Mouse (Mus musculus): ENCODE measurements around the gene Plagl1. TPM values are rescaled to one million over a fixed set of nuclear protein-coding genes. Genes with fewer than 3 reads are reported as not detected.

Gene Plagl1
- total RNA-seq, 2 experiments from 2014 or later: 17.5 to 23.7 TPM

GRCm38 (mm10) chr10:13150435-13150834 is 90.1 kb downstream of the Plagl1 start:
- DNase-seq (ENCODE audit: extremely low spot score in 1 of 2, low spot score in 2 of 2): no peak
- TF ChIP-seq CTCF (IDR thresholded peaks at IDR 0.05): no peak
- intact Hi-C loops (cut with DNase I): no loop called here

GRCm38 (mm10) chr10:13151353-13151752 is 91.0 kb downstream of the Plagl1 start:
- intact Hi-C loops (cut with DNase I): no loop called here
- DNase-seq (ENCODE audit: extremely low spot score in 1 of 2, low spot score in 2 of 2): peak in 1 of 2 experiments; percentile 12
- no peak overlapping the region for H3K4me3 ChIP-seq
- TF ChIP-seq CTCF (IDR thresholded peaks at IDR 0.05): no peak
- H3K27ac ChIP-seq: no peak overlapping the region

More at GRCm38 (mm10) chr10:13150435-13150834, 90.1 kb downstream of the Plagl1 start:
- Histone ChIP-seq H3K4me3 (no peak overlapping the region), H3K27ac (no peak overlapping the region)

GRCm38 (mm10) chr10:13152811-13153364 is 92.6 kb downstream of the Plagl1 start:
- intact Hi-C loops (cut with DNase I): no loop called here
- H3K4me3 ChIP-seq: no peak overlapping the region
- TF ChIP-seq CTCF (IDR thresholded peaks at IDR 0.05): no peak

GRCm38 (mm10) chr10:13155377-13155776 is 95.1 kb downstream of the Plagl1 start:
- intact Hi-C loops (cut with DNase I): no loop called here
- no peak for TF ChIP-seq CTCF (IDR thresholded peaks at IDR 0.05)
- H3K27ac ChIP-seq: no peak overlapping the region
- H3K4me3 ChIP-seq: no peak overlapping the region
- no peak for DNase-seq (ENCODE audit: extremely low spot score in 1 of 2, low spot score in 2 of 2)

More at GRCm38 (mm10) chr10:13152811-13153364, 92.6 kb downstream of the Plagl1 start:
- DNase-seq (ENCODE audit: extremely low spot score in 1 of 2, low spot score in 2 of 2): no peak
- H3K27ac ChIP-seq: no peak overlapping the region

- no peak for DNase-seq (ENCODE audit: extremely low spot score in 1 of 2, low spot score in 2 of 2)
- intact Hi-C loops (cut with DNase I): no loop called here
- Histone ChIP-seq H3K27ac (no peak overlapping the region), H3K4me3 (no peak overlapping the region)
- TF ChIP-seq CTCF (IDR thresholded peaks at IDR 0.05): no peak
Observed at GRCm38 (mm10) chr10:13160913-13161312, 100.6 kb downstream of the Plagl1 start.

- no peak for TF ChIP-seq CTCF (IDR thresholded peaks at IDR 0.05)
- Histone ChIP-seq H3K4me3 (no peak overlapping the region), H3K27ac (no peak overlapping the region)
- DNase-seq (ENCODE audit: extremely low spot score in 1 of 2, low spot score in 2 of 2): no peak
- intact Hi-C loops (cut with DNase I): no loop called here
Observed at GRCm38 (mm10) chr10:13162031-13162430, 101.7 kb downstream of the Plagl1 start.

GRCm38 (mm10) chr10:13168461-13168860 is 108.2 kb downstream of the Plagl1 start:
- intact Hi-C loops (cut with DNase I): no loop called here
- no peak for TF ChIP-seq CTCF (IDR thresholded peaks at IDR 0.05)
- Histone ChIP-seq H3K4me3 (no peak overlapping the region), H3K27ac (no peak overlapping the region)
- DNase-seq (ENCODE audit: extremely low spot score in 1 of 2, low spot score in 2 of 2): no peak

GRCm38 (mm10) chr10:13170739-13171448 is 110.6 kb downstream of the Plagl1 start:
- no peak for TF ChIP-seq CTCF (IDR thresholded peaks at IDR 0.05)
- H3K4me3 ChIP-seq: no peak overlapping the region
- H3K27ac ChIP-seq: no peak overlapping the region
- intact Hi-C loops (cut with DNase I): no loop called here
- DNase-seq (ENCODE audit: extremely low spot score in 1 of 2, low spot score in 2 of 2): no peak

GRCm38 (mm10) chr10:13171461-13171860 is 111.2 kb downstream of the Plagl1 start:
- H3K4me3 ChIP-seq: no peak overlapping the region
- DNase-seq (ENCODE audit: extremely low spot score in 1 of 2, low spot score in 2 of 2): no peak
- intact Hi-C loops (cut with DNase I): no loop called here
- no peak overlapping the region for H3K27ac ChIP-seq
- TF ChIP-seq CTCF (IDR thresholded peaks at IDR 0.05): no peak

- no peak for DNase-seq (ENCODE audit: extremely low spot score in 1 of 2, low spot score in 2 of 2)
- Histone ChIP-seq H3K27ac (no peak overlapping the region), H3K4me3 (no peak overlapping the region)
- TF ChIP-seq CTCF (IDR thresholded peaks at IDR 0.05): no peak
- intact Hi-C loops (cut with DNase I): no loop called here
Observed at GRCm38 (mm10) chr10:13172798-13173221, 112.5 kb downstream of the Plagl1 start.

- intact Hi-C loops (cut with DNase I): loop anchor here (5.0 kb wide), 1 partner anchor 84 kb away; no protein-coding TSS in a partner anchor
- Histone ChIP-seq H3K27ac (no peak overlapping the region), H3K4me3 (no peak overlapping the region)
- TF ChIP-seq CTCF (IDR thresholded peaks at IDR 0.05): no peak
- DNase-seq (ENCODE audit: extremely low spot score in 1 of 2, low spot score in 2 of 2): no peak
Observed at GRCm38 (mm10) chr10:13175866-13176265, 115.6 kb downstream of the Plagl1 start.

- DNase-seq (ENCODE audit: extremely low spot score in 1 of 2, low spot score in 2 of 2): no peak
- H3K4me3 ChIP-seq: no peak within 1 kb of the TSS
- H3K27ac ChIP-seq: no peak within 1 kb of the TSS
- intact Hi-C loops (cut with DNase I): loop anchor here (5.0 kb wide), 1 partner anchor 86 kb away; no protein-coding TSS in a partner anchor
- TF ChIP-seq CTCF (IDR thresholded peaks at IDR 0.05): no peak
Observed at GRCm38 (mm10) chr10:13177973-13178624, 117.8 kb downstream of the Plagl1 start, which contains the start of gene Zc2hc1b. TSS of gene Zc2hc1b (minus strand) at chr10:13178023.

Measured in left cerebral cortex, adult 2 months (tissue).